Mouse (Mus musculus): ENCODE results near the gene 4930568D16Rik. TPM values are rescaled to one million over a fixed set of nuclear protein-coding genes. Genes with fewer than 3 reads are reported as not detected.

4930568D16Rik gene
- polyA plus RNA-seq (2012) = not detected in 2 replicates

GRCm38 (mm10) chr2:35367629-35368028 lies at the start of gene 4930568D16Rik:
Gene 4930568D16Rik (minus strand): TSS chr2:35367729.

GRCm38 (mm10) chr2:35397096-35397495 lies 29.6 kb upstream of the 4930568D16Rik start, which contains the start of gene 4930402F06Rik:
Gene 4930402F06Rik (minus strand): TSS chr2:35397175.

GRCm38 (mm10) chr2:35336388-35337280 lies 30.9 kb downstream of the 4930568D16Rik start, which contains the start of gene Stom:
Gene Stom (minus strand): TSS chr2:35336976.

Other genes starting within 250 kb of the 4930568D16Rik start
- 1,015 and 1,104 TPM in 2 replicates for gene Rab14, start 166.6 kb downstream of the 4930568D16Rik start, polyA plus RNA-seq (2012)
- 39.2 and 42.5 TPM in 2 replicates for gene Gsn, start 111.3 kb downstream of the 4930568D16Rik start, polyA plus RNA-seq (2012)
- gene Stom, start 30.8 kb downstream of the 4930568D16Rik start, polyA plus RNA-seq (2012) = 74.9 and 76.1 TPM in 2 replicates
- not detected in 2 replicates for gene 4930402F06Rik, start 29.4 kb upstream of the 4930568D16Rik start, polyA plus RNA-seq (2012)
- gene Ggta1, start 95.5 kb upstream of the 4930568D16Rik start, polyA plus RNA-seq (2012) = 11.3 and 17.0 TPM in 2 replicates
- 29.3 and 36.1 TPM in 2 replicates for gene Dab2ip, start 190.5 kb upstream of the 4930568D16Rik start, polyA plus RNA-seq (2012)